In genomic region chr1:37299540-37300491, GRCm38 (mm10) we compare ENCODE assay signal across 8 mouse cellular contexts. TPM values are rescaled to one million over a fixed set of nuclear protein-coding genes. Genes with fewer than 3 reads are reported as not detected.
DNase-seq lines count a peak whose midpoint lies in the region; ATAC-seq and TF ChIP-seq lines count a peak whose summit lies in the region.

TSS of gene Inpp4a (plus strand) at chr1:37299865.

- H3K4me3 ChIP-seq in CH12.LX (replicated peaks in 1 of 3; ENCODE audit: low read depth in 2 of 3, low read length in 2 of 3, poor library complexity in 1 of 3) = peak within 1 kb of the TSS; percentile 77 to 94 (median 93)
- peak within 1 kb of the TSS; percentile 88 for H3K4me3 ChIP-seq in forebrain, embryonic 11.5 days (ENCODE audit: low read depth, low read length)
- H3K4me3 ChIP-seq in heart, embryonic 16.5 days (ENCODE audit: low read length) = peak within 1 kb of the TSS; percentile 99
- peak within 1 kb of the TSS; percentile 71 for H3K4me3 ChIP-seq in liver, embryonic 15.5 days (replicated peaks)
- peak within 1 kb of the TSS; percentile 89 for H3K4me3 ChIP-seq in neural tube, embryonic 12.5 days

- H3K79me2 ChIP-seq in CH12.LX (replicated peaks; ENCODE audit: control insufficient read depth, extremely low read depth, insufficient read depth, poor library complexity, severe bottlenecking) = no peaks in the 10 kb centered on the region; the same call in 1 of the 2 replicates

- ATAC-seq in forebrain, embryonic 11.5 days (replicated peaks; ENCODE audit: low FRiP score) = peak; percentile 92
- peak; percentile 92 for ATAC-seq in heart, embryonic 16.5 days (replicated peaks; ENCODE audit: extremely low read depth, insufficient read depth, low FRiP score)
- peak; percentile 89 for ATAC-seq in liver, embryonic 15.5 days (ENCODE audit: insufficient read depth)
- peak; percentile 95 for ATAC-seq in neural tube, embryonic 12.5 days (ENCODE audit: low FRiP score, low read depth)

- no peaks in the 10 kb centered on the region for H3K9me3 ChIP-seq in CH12.LX (replicated peaks; ENCODE audit: low read length)
- H3K9me3 ChIP-seq in forebrain, embryonic 11.5 days (ENCODE audit: control insufficient read depth, low read length) = no peaks in the 10 kb centered on the region
- H3K9me3 ChIP-seq in heart, embryonic 16.5 days (replicated peaks; ENCODE audit: control insufficient read depth, low read length) = no peaks in the 10 kb centered on the region
- H3K9me3 ChIP-seq in liver, embryonic 15.5 days (replicated peaks) = no peaks in the 10 kb centered on the region
- H3K9me3 ChIP-seq in neural tube, embryonic 12.5 days = no peaks in the 10 kb centered on the region

- H3K27me3 ChIP-seq in CH12.LX (replicated peaks) = no peaks in the 10 kb centered on the region
- no peaks in the 10 kb centered on the region for H3K27me3 ChIP-seq in forebrain, embryonic 11.5 days (ENCODE audit: control insufficient read depth, insufficient read depth, low read length)
- no peaks in the 10 kb centered on the region for H3K27me3 ChIP-seq in heart, embryonic 16.5 days (ENCODE audit: control insufficient read depth, insufficient read depth, low read length)
- peaks cover 24% of the 10 kb centered on the region for H3K27me3 ChIP-seq in liver, embryonic 15.5 days
- no peaks in the 10 kb centered on the region for H3K27me3 ChIP-seq in neural tube, embryonic 12.5 days (replicated peaks)

- in situ Hi-C loops in CH12.LX (cut with MboI; ENCODE audit: low pct_ligation_motif_present, low pct_unique_long_range_greater_than_20kb, low sequenced_read_pairs) = no loop called here

- peaks cover 2 to 20% of the 10 kb centered on the region in 2 experiments; a peak in 2 of 4 replicates for H3K4me1 ChIP-seq in CH12.LX (ENCODE audit: control insufficient read depth in 1 of 2, insufficient read depth in 2 of 2)
- H3K4me1 ChIP-seq in forebrain, embryonic 11.5 days (replicated peaks; ENCODE audit: control insufficient read depth, insufficient read depth, low read length) = 0 out of 2 replicates have a peak, but pooled peaks cover 1% of the 10 kb centered on the region
- H3K4me1 ChIP-seq in heart, embryonic 16.5 days (ENCODE audit: control insufficient read depth, insufficient read depth, low read length) = peaks cover 8% of the 10 kb centered on the region; the same call in 1 of the 2 replicates
- peaks cover 17% of the 10 kb centered on the region for H3K4me1 ChIP-seq in liver, embryonic 15.5 days (replicated peaks)
- peaks cover 13% of the 10 kb centered on the region for H3K4me1 ChIP-seq in neural tube, embryonic 12.5 days

- peak within 1 kb of the TSS; percentile 80 for H3K4me2 ChIP-seq in CH12.LX (ENCODE audit: insufficient read depth, low read depth, poor library complexity, severe bottlenecking)
- H3K4me2 ChIP-seq in forebrain, embryonic 11.5 days (ENCODE audit: low read depth, low read length, severe bottlenecking) = peak within 1 kb of the TSS; percentile 77
- peak within 1 kb of the TSS; percentile 85 for H3K4me2 ChIP-seq in heart, embryonic 16.5 days (ENCODE audit: low read depth, low read length)
- peak within 1 kb of the TSS; percentile 94 for H3K4me2 ChIP-seq in liver, embryonic 15.5 days
- H3K4me2 ChIP-seq in neural tube, embryonic 12.5 days (replicated peaks) = peak within 1 kb of the TSS; percentile 73

- TF ChIP-seq RAD21 in CH12.LX (IDR thresholded peaks at IDR 0.05; ENCODE audit: low read depth, low read length) = no peak

- H3K36me3 ChIP-seq in CH12.LX (replicated peaks in 1 of 2; ENCODE audit: control insufficient read depth in 1 of 2, insufficient read depth in 1 of 2, low read length in 1 of 2) = no peaks in the 10 kb centered on the region
- H3K36me3 ChIP-seq in forebrain, embryonic 11.5 days (ENCODE audit: control insufficient read depth, insufficient read depth, low read length) = no peaks in the 10 kb centered on the region
- H3K36me3 ChIP-seq in heart, embryonic 16.5 days (ENCODE audit: control insufficient read depth, insufficient read depth) = no peaks in the 10 kb centered on the region
- H3K36me3 ChIP-seq in liver, embryonic 15.5 days (replicated peaks) = no peaks in the 10 kb centered on the region
- H3K36me3 ChIP-seq in neural tube, embryonic 12.5 days = no peaks in the 10 kb centered on the region

- H3K9ac ChIP-seq in CH12.LX (ENCODE audit: insufficient read depth, low read depth) = peak within 1 kb of the TSS; percentile 74
- peak within 1 kb of the TSS; percentile 75 for H3K9ac ChIP-seq in forebrain, embryonic 11.5 days (ENCODE audit: low read length)
- H3K9ac ChIP-seq in heart, embryonic 16.5 days (ENCODE audit: low read length) = peak within 1 kb of the TSS; percentile 93
- H3K9ac ChIP-seq in liver, embryonic 15.5 days = peak within 1 kb of the TSS; percentile 60
- H3K9ac ChIP-seq in neural tube, embryonic 12.5 days = peak within 1 kb of the TSS; percentile 86

- TF ChIP-seq EP300 in CH12.LX (IDR thresholded peaks at IDR 0.05; ENCODE audit: low read length) = no peak; the same call in 1 of the 2 replicates

- DNase-seq in CH12.LX (ENCODE audit: extremely low read depth) = peak; percentile 96
- peak; percentile 81 for DNase-seq in c-Kit-positive CD71-positive TER-119-negative erythroid progenitor cells, embryonic 14.5 days (ENCODE audit: low read depth)
- peak; percentile 98 for DNase-seq in forebrain, embryonic 11.5 days (ENCODE audit: low spot score)
- DNase-seq in kidney, postnatal 36 days = peak; percentile 93 to 98
- DNase-seq in telencephalon, adult 2 months (ENCODE audit: low read depth, low spot score) = peak; percentile 84

- dilution Hi-C loops in CH12.LX (cut with MboI; ENCODE audit: extremely low pct_ligation_motif_present, extremely low pct_unique_long_range_greater_than_20kb, low sequenced_read_pairs) = no loop called here

- TF ChIP-seq CTCF in CH12.LX (conservative IDR thresholded peaks at IDR 0.05 in 1 of 2, IDR thresholded peaks at IDR 0.05 in 1 of 2; ENCODE audit: low read depth in 2 of 2, low read length in 2 of 2) = no peak

- peak; percentile 69 for TF ChIP-seq POLR2A in CH12.LX (IDR thresholded peaks at IDR 0.05; ENCODE audit: low read depth, low read length)

- 1% methylated on average over 75 of the region's 77 CpGs for WGBS in forebrain, embryonic 11.5 days
- WGBS in heart, embryonic 16.5 days = under 1% methylated on average over 76 of the region's 77 CpGs
- WGBS in liver, embryonic 15.5 days (ENCODE audit: insufficient replicate concordance) = under 1% methylated on average over 77 of the region's 77 CpGs
- WGBS in neural tube, embryonic 12.5 days = 1% methylated on average over 77 of the region's 77 CpGs

- H3K27ac ChIP-seq in CH12.LX (ENCODE audit: insufficient read depth, low read depth) = no peak within 1 kb of the TSS; the same call in 1 of the 2 replicates
- H3K27ac ChIP-seq in forebrain, embryonic 11.5 days (ENCODE audit: low read depth, low read length) = no peak within 1 kb of the TSS
- H3K27ac ChIP-seq in heart, embryonic 16.5 days (ENCODE audit: low read length) = 0 out of 2 replicates have a peak within 1 kb of the TSS, but pooled peaks have one; percentile 55
- no peak within 1 kb of the TSS for H3K27ac ChIP-seq in liver, embryonic 15.5 days (replicated peaks)
- no peak within 1 kb of the TSS for H3K27ac ChIP-seq in neural tube, embryonic 12.5 days

TF ChIP-seq in CH12.LX, 34 proteins besides CTCF, POLR2A, EP300 and RAD21 (continues in another document):
- peak; percentile 60 for TF ChIP-seq MXI1 (IDR thresholded peaks at IDR 0.05; ENCODE audit: low read depth, low read length)
- TF ChIP-seq KAT2A (IDR thresholded peaks at IDR 0.05; ENCODE audit: insufficient replicate concordance, low read length) = no peak
- TF ChIP-seq MAZ (IDR thresholded peaks at IDR 0.05; ENCODE audit: low read depth, low read length) = peak; percentile 65; the same call in 1 of the 2 replicates
- no peak for TF ChIP-seq E2F4 (IDR thresholded peaks at IDR 0.05; ENCODE audit: insufficient replicate concordance, low read depth, low read length)
- TF ChIP-seq SMC3 (IDR thresholded peaks at IDR 0.05; ENCODE audit: low read depth, low read length) = no peak
- TF ChIP-seq ZNF384 (IDR thresholded peaks at IDR 0.05; ENCODE audit: low read depth, low read length) = no peak
- no peak for TF ChIP-seq ZMIZ1 (IDR thresholded peaks at IDR 0.05; ENCODE audit: low read depth, low read length)
- TF ChIP-seq HCFC1 (IDR thresholded peaks at IDR 0.05; ENCODE audit: low read depth, low read length) = peak; percentile 29
- 0 out of 2 replicates have a peak, but pooled peaks have one; percentile 37 for TF ChIP-seq UBTF (IDR thresholded peaks at IDR 0.05; ENCODE audit: low read depth, low read length)
- TF ChIP-seq MEF2A (IDR thresholded peaks at IDR 0.05; ENCODE audit: borderline replicate concordance, low read depth, low read length) = no peak
- TF ChIP-seq ETS1 (conservative IDR thresholded peaks at IDR 0.05; ENCODE audit: low read depth, low read length) = peak; percentile 65
- peak; percentile 79 for TF ChIP-seq SIN3A (IDR thresholded peaks at IDR 0.05; ENCODE audit: low read length)
- peak; percentile 38; the same call in 1 of the 2 replicates for TF ChIP-seq IRF4 (IDR thresholded peaks at IDR 0.05; ENCODE audit: low read depth, low read length)
- no peak for TF ChIP-seq USF2 (conservative IDR thresholded peaks at IDR 0.05; ENCODE audit: low read depth, low read length)
- no peak for TF ChIP-seq MAFK (IDR thresholded peaks at IDR 0.05; ENCODE audit: insufficient replicate concordance, low read length)
- TF ChIP-seq USF1 (IDR thresholded peaks at IDR 0.05; ENCODE audit: low read depth, low read length) = no peak
- TF ChIP-seq POLR2AphosphoS2 (IDR thresholded peaks at IDR 0.05; ENCODE audit: low read depth, low read length) = no peak
- TF ChIP-seq TBP (conservative IDR thresholded peaks at IDR 0.05; ENCODE audit: low read depth, low read length) = 0 out of 2 replicates have a peak, but pooled peaks have one; percentile 52
- peak; percentile 89 for TF ChIP-seq NRF1 (IDR thresholded peaks at IDR 0.05; ENCODE audit: low read depth, low read length)
- no peak for TF ChIP-seq PAX5 (IDR thresholded peaks at IDR 0.05; ENCODE audit: low read length)
- peak; percentile 16; the same call in 1 of the 2 replicates for TF ChIP-seq JUN (IDR thresholded peaks at IDR 0.05; ENCODE audit: insufficient read depth, low read depth, low read length)
- TF ChIP-seq RCOR1 (conservative IDR thresholded peaks at IDR 0.05; ENCODE audit: low read depth, low read length) = no peak
- no peak for TF ChIP-seq ZKSCAN1 (IDR thresholded peaks at IDR 0.05; ENCODE audit: borderline replicate concordance, low read depth, low read length)

RNA-seq across cellular contexts. Expression of gene Inpp4a, which starts in this region (rescaled TPM):
- total RNA-seq in CH12.LX (2012; rRNA removed) = 7.0 TPM in 2 replicates
- 1.5 TPM in 2 replicates for total RNA-seq in CH12.LX (2014; rRNA removed)
- polyA plus RNA-seq in CH12.LX (2012; ENCODE audit: insufficient read length, low read depth) = 4.0 and 5.0 TPM in 2 replicates
- polyA plus RNA-seq in forebrain, embryonic 11.5 days (2014; fragmentation: Nextera tagmentation; extraction: Ambion mirVana) = 16.9 and 17.0 TPM in 2 replicates
- 12.7 and 13.5 TPM in 2 replicates for polyA plus RNA-seq in heart, embryonic 16.5 days (2015; fragmentation: Nextera tagmentation; extraction: Ambion mirVana)
- polyA plus RNA-seq in liver, embryonic 15.5 days (2015; fragmentation: Nextera tagmentation; extraction: Ambion mirVana) = 4.4 and 5.0 TPM in 2 replicates
- polyA plus RNA-seq in neural tube, embryonic 12.5 days (2016; fragmentation: Nextera tagmentation; extraction: Ambion mirVana) = 33.8 and 39.4 TPM in 2 replicates
